Comparison of ENCODE assay signal across 10 mouse cellular contexts in the genomic region with DNA sequence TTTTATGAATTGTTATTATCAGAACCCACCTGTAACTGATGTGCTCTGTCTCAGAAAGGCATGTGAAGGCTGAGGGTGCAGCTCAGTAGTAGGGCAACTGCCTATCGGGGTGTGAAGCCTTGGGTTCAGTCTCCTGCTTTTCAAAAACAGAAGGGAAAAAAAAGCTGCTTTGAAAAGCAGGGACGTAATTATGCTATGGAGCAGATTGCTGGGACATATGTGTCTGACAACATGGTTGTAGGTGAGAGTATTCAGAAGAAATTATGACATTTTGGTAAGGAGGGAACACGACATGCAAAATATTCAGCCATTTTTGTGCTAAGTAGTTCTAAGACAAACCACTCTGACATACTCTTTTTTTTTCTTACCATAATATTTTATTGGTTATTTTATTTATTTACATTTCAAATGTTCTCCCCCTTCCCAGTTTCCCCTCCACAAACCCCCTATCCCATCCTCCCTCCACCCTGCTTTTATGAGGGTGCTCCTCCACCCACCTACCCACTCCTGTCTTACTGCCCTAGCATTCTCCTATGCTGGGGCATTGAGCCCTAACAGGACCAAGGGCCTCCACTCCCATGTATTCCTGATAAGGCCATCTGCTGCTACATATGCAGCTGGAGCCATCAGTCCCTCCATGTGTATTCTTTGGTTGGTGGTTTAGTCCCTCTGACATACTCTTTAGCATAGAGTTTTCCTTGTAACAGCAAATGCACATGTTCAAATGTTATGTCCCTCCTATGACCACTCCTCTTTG.
"Had no signal": no experiment of that assay in that cellular context is flagged by ENCODE, and none has a peak within 500 bp of the region (broad histone marks: within the 10 kb centered on the region; RNA-seq: fewer than 3 reads in every experiment).

No protein-coding gene starts in this region.

- H3K27me3 ChIP-seq: liver, embryonic 13.5 days had no signal

- H3K27ac ChIP-seq: left cerebral cortex, adult 2 months; liver, embryonic 13.5 days had no signal

- DNase-seq: kidney, postnatal 14 days; liver, embryonic 13.5 days; lung, adult 2 months; lung, postnatal 14 days; lung, postnatal 4 days; midbrain, embryonic 14.5 days; thymus, adult 18-20 months; thymus, postnatal 36 days had no signal

- H3K9me3 ChIP-seq: liver, embryonic 13.5 days had no signal

- H3K4me1 ChIP-seq: liver, embryonic 13.5 days had no signal

- H3K36me3 ChIP-seq: liver, embryonic 13.5 days had no signal

- H3K4me2 ChIP-seq: liver, embryonic 13.5 days; midbrain, embryonic 11.5 days had no signal

- H3K9ac ChIP-seq: liver, embryonic 13.5 days had no signal

- H3K4me3 ChIP-seq: left cerebral cortex, adult 2 months; liver, embryonic 13.5 days had no signal
